Mouse (Mus musculus) kidney, adult 2 months (tissue): ENCODE results near the gene Aire.

Experiments
- CTCF ChIP-seq: fragments of 200-500 bp; conservative IDR thresholded peaks from 2 replicates; pipeline ENCODE4 v1.5.1; 2011; ENCODE audit warnings: low read depth, mild to moderate bottlenecking, control low read depth, low read length, moderate library complexity, mixed read lengths; ENCODE audit not compliant: insufficient read depth, insufficient read length
- POLR2A ChIP-seq: fragments of 200-500 bp; IDR thresholded peaks from one replicate; pipeline ENCODE4 v1.6.1; 2011; ENCODE audit warnings: low read depth, low read length, control low read depth

DNA sequence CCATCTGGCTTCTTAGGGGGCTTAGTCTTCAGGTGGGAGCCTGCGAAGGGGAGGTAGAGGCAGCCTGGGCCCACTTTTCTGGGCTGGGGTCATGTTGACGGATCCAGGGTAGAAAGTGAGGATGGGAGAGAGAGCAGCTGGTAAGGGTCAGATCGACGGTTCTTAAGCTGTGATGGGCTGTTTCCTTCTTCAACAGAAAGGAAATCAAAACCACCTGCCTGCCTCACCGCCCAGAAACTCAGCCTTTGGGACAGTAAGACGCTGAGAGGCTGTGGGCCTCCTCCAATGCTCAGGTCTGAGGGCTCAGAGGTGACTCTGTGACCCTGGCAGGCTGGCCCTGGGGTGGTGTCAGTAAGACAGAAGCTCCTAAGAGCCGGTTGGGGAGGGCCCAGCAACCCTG lies 1.3 kb downstream of the Aire start:
- TF ChIP-seq POLR2A, result no peak
- no peak for TF ChIP-seq CTCF
